Mouse (Mus musculus): ENCODE data around the gene Lrp6. TPM values are rescaled to one million over a fixed set of nuclear protein-coding genes. Genes with fewer than 3 reads are reported as not detected.
A peak's percentile ranks its signal among the peaks of the same experiment; 100 is the strongest.

Lrp6 gene
- total and polyA plus RNA-seq, 3 experiments: 16.5 to 50.0 (median 48.7) TPM

GRCm38 (mm10) chr6:134454093-134454492 lies 112.7 kb downstream of the Lrp6 start:
- DNase-seq: no peak
- 100% methylated on average over 1 of the region's 1 CpGs for WGBS
- no peaks in the 10 kb centered on the region for H3K4me1 ChIP-seq (ENCODE audit: control insufficient read depth, insufficient read depth, low read length)
- no peak overlapping the region for H3K4me3 ChIP-seq
- no peaks in the 10 kb centered on the region for H3K36me3 ChIP-seq (ENCODE audit: control insufficient read depth, insufficient read depth, low read length)
- H3K27me3 ChIP-seq (ENCODE audit: control insufficient read depth, insufficient read depth, low read length): no peaks in the 10 kb centered on the region
- H3K9ac ChIP-seq (ENCODE audit: low read depth, low read length): no peak overlapping the region
- intact Hi-C loops (cut with DNase I): no loop called here
- no peak overlapping the region for H3K27ac ChIP-seq
- no peaks in the 10 kb centered on the region for H3K79me2 ChIP-seq (replicated peaks; ENCODE audit: control insufficient read depth, insufficient read depth, low read length)
- no peak for TF ChIP-seq EP300 (IDR thresholded peaks at IDR 0.05; ENCODE audit: insufficient read depth, low read depth, low read length)
- peak; percentile 61 for TF ChIP-seq CTCF (IDR thresholded peaks at IDR 0.05)

GRCm38 (mm10) chr6:134450661-134451119 lies 116.1 kb downstream of the Lrp6 start:
- DNase-seq: no peak
- Histone ChIP-seq H3K4me1 (ENCODE audit: control insufficient read depth, insufficient read depth, low read length) (no peaks in the 10 kb centered on the region), H3K27me3 (ENCODE audit: control insufficient read depth, insufficient read depth, low read length) (no peaks in the 10 kb centered on the region), H3K36me3 (ENCODE audit: control insufficient read depth, insufficient read depth, low read length) (no peaks in the 10 kb centered on the region), H3K27ac (no peak overlapping the region), H3K4me3 (no peak overlapping the region), H3K79me2 (replicated peaks; ENCODE audit: control insufficient read depth, insufficient read depth, low read length) (no peaks in the 10 kb centered on the region), H3K9ac (ENCODE audit: low read depth, low read length) (no peak overlapping the region)
- TF ChIP-seq EP300 (IDR thresholded peaks at IDR 0.05; ENCODE audit: insufficient read depth, low read depth, low read length): no peak
- no peak for TF ChIP-seq POLR2A (IDR thresholded peaks at IDR 0.05; ENCODE audit: insufficient read depth, low read depth, low read length)
- TF ChIP-seq CTCF (IDR thresholded peaks at IDR 0.05): no peak
- intact Hi-C loops (cut with DNase I): no loop called here
- WGBS: 59% methylated on average over 14 of the region's 14 CpGs

- no peaks in the 10 kb centered on the region for H3K36me3 ChIP-seq (ENCODE audit: control insufficient read depth, insufficient read depth, low read length)
- TF ChIP-seq EP300 (IDR thresholded peaks at IDR 0.05; ENCODE audit: insufficient read depth, low read depth, low read length) (no peak), CTCF (IDR thresholded peaks at IDR 0.05) (no peak), POLR2A (IDR thresholded peaks at IDR 0.05; ENCODE audit: insufficient read depth, low read depth, low read length) (no peak)
- H3K27me3 ChIP-seq (ENCODE audit: control insufficient read depth, insufficient read depth, low read length): no peaks in the 10 kb centered on the region
- 67% methylated on average over 11 of the region's 11 CpGs for WGBS
- no peak overlapping the region for H3K4me3 ChIP-seq
- DNase-seq: no peak
- H3K27ac ChIP-seq: no peak overlapping the region
- H3K79me2 ChIP-seq (replicated peaks; ENCODE audit: control insufficient read depth, insufficient read depth, low read length): no peaks in the 10 kb centered on the region
- intact Hi-C loops (cut with DNase I): no loop called here
- no peak overlapping the region for H3K9ac ChIP-seq (ENCODE audit: low read depth, low read length)
- H3K4me1 ChIP-seq (ENCODE audit: control insufficient read depth, insufficient read depth, low read length): no peaks in the 10 kb centered on the region
Measured at GRCm38 (mm10) chr6:134449958-134450357, 116.8 kb downstream of the Lrp6 start.

- no peaks in the 10 kb centered on the region for H3K27me3 ChIP-seq (ENCODE audit: control insufficient read depth, insufficient read depth, low read length)
- intact Hi-C loops (cut with DNase I): no loop called here
- no peaks in the 10 kb centered on the region for H3K36me3 ChIP-seq (ENCODE audit: control insufficient read depth, insufficient read depth, low read length)
- H3K27ac ChIP-seq: no peak overlapping the region
- no peak for TF ChIP-seq CTCF (IDR thresholded peaks at IDR 0.05)
- TF ChIP-seq EP300 (IDR thresholded peaks at IDR 0.05; ENCODE audit: insufficient read depth, low read depth, low read length): no peak
- TF ChIP-seq POLR2A (IDR thresholded peaks at IDR 0.05; ENCODE audit: insufficient read depth, low read depth, low read length): no peak
- 93% methylated on average over 12 of the region's 12 CpGs for WGBS
- H3K4me1 ChIP-seq (ENCODE audit: control insufficient read depth, insufficient read depth, low read length): no peaks in the 10 kb centered on the region
- DNase-seq: no peak
- no peaks in the 10 kb centered on the region for H3K79me2 ChIP-seq (replicated peaks; ENCODE audit: control insufficient read depth, insufficient read depth, low read length)
- no peak overlapping the region for H3K9ac ChIP-seq (ENCODE audit: low read depth, low read length)
- H3K4me3 ChIP-seq: no peak overlapping the region
Measured at GRCm38 (mm10) chr6:134448451-134448850, 118.3 kb downstream of the Lrp6 start.

- Histone ChIP-seq H3K79me2 (replicated peaks; ENCODE audit: control insufficient read depth, insufficient read depth, low read length) (no peaks in the 10 kb centered on the region), H3K4me3 (no peak overlapping the region), H3K9ac (ENCODE audit: low read depth, low read length) (no peak overlapping the region), H3K27ac (no peak overlapping the region), H3K27me3 (ENCODE audit: control insufficient read depth, insufficient read depth, low read length) (no peaks in the 10 kb centered on the region), H3K36me3 (ENCODE audit: control insufficient read depth, insufficient read depth, low read length) (no peaks in the 10 kb centered on the region), H3K4me1 (ENCODE audit: control insufficient read depth, insufficient read depth, low read length) (0 out of 2 replicates have a peak, but pooled peaks cover 1% of the 10 kb centered on the region)
- WGBS: 69% methylated on average over 5 of the region's 5 CpGs
- TF ChIP-seq POLR2A (IDR thresholded peaks at IDR 0.05; ENCODE audit: insufficient read depth, low read depth, low read length) (no peak), CTCF (IDR thresholded peaks at IDR 0.05) (no peak), EP300 (IDR thresholded peaks at IDR 0.05; ENCODE audit: insufficient read depth, low read depth, low read length) (no peak)
- intact Hi-C loops (cut with DNase I): no loop called here
- DNase-seq: no peak
Measured at GRCm38 (mm10) chr6:134443925-134444324, 122.8 kb downstream of the Lrp6 start.

- TF ChIP-seq CTCF (IDR thresholded peaks at IDR 0.05): no peak
- TF ChIP-seq EP300 (IDR thresholded peaks at IDR 0.05; ENCODE audit: insufficient read depth, low read depth, low read length): no peak
- no peak for TF ChIP-seq POLR2A (IDR thresholded peaks at IDR 0.05; ENCODE audit: insufficient read depth, low read depth, low read length)
- Histone ChIP-seq H3K4me1 (ENCODE audit: control insufficient read depth, insufficient read depth, low read length) (0 out of 2 replicates have a peak, but pooled peaks cover 1% of the 10 kb centered on the region), H3K79me2 (replicated peaks; ENCODE audit: control insufficient read depth, insufficient read depth, low read length) (no peaks in the 10 kb centered on the region), H3K27me3 (ENCODE audit: control insufficient read depth, insufficient read depth, low read length) (no peaks in the 10 kb centered on the region), H3K36me3 (ENCODE audit: control insufficient read depth, insufficient read depth, low read length) (no peaks in the 10 kb centered on the region), H3K27ac (no peak overlapping the region), H3K9ac (ENCODE audit: low read depth, low read length) (no peak overlapping the region), H3K4me3 (no peak overlapping the region)
- 59% methylated on average over 9 of the region's 9 CpGs for WGBS
- intact Hi-C loops (cut with DNase I): no loop called here
- DNase-seq: no peak
Measured at GRCm38 (mm10) chr6:134443198-134443904, 123.4 kb downstream of the Lrp6 start.
